Mouse (Mus musculus) urinary bladder, postnatal 4 days (tissue): ENCODE data around the gene Otub2.

Source experiments
- DNase-seq, 2 experiments: peaks; one replicate each; pipeline ENCODE4 v3.0.0; 2021 to 2022; ENCODE audit warnings: low spot score in 2 of 2

Otub2 gene

DNA sequence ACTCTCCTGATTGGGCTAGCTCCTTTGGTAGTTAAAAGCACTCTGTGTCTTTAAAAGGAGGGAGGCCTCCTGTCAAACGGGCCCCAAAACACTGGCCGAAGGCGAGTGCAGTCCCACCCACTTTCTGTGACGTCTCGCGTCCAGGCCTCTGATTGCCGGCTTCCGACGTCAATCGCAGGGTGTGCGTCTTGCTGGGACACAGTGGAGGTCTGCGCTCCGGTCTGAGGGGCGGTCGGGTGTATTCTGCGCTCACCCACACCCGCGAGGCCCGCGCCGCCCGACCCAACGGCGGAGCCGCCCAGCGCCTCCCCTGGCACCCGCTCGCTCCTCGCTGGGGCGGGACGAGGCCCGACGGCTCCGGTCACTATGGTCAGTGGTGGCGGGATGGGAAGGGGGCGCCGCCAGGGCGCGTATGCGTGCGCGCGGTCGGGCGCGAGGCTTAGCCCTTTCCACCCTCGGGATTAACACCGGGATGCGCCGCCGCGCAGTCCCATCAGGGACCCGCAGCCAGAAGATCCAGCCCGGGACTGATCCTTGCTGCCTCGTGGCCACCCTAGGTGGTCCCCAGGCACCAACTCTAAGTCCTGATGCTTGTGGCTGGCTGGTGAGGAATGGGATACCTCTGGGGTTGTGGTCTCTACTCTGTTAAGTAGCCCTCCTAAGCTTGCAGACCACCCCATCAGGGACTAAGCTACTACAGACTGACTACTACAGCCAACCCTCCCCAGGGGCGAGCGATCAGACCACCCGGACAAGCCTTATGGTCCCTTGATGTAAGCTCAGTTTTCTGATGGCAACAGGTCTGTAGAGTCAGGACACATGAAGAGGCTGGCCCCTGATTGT lies at the start of gene Otub2:
Gene Otub2 (plus strand): TSS at position 178 of the 843 bp plus-strand sequence.
- DNase-seq = peak; percentile 95

DNA sequence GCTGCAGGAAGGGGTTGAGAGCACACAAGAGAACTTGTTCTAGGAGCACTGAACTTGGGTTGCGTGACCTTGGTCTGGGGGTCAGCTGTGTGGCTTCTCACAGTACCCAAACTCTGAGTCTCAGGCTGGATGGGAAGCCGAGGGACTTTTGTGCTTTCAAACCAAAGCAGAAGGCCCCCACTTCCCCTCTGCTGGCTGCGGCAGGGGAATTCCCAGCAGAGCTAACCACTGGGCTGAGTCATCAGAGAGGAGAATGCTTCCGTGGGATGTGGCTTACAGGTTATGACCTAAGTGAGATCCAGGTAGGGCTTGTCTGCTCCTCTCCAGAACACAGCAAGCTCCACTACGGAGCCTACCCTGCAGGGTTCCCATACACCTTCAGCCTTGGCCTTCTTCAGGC lies 47.3 kb upstream of the Otub2 start:
- no peak for DNase-seq

DNA sequence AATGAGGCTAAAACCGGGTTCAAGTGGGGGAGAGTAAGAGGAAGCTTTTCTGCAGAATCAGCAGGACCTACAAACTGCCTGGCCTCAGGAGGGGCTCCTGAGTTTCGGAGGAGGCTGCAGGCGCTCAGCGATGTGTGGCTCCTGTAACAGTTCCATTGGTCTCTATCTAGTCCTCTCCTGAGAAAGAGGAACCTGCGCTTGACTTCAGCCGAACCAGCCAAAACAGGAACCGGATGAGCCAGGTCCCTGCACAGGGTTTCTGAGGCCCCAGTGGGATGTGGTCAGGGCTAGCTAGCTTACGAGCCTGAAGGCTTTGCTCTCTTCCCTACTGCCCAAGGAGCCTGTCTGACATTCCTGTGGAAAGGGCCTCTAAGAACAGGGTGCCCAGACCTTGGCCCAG lies 45.0 kb upstream of the Otub2 start:
- no peak for DNase-seq

DNA sequence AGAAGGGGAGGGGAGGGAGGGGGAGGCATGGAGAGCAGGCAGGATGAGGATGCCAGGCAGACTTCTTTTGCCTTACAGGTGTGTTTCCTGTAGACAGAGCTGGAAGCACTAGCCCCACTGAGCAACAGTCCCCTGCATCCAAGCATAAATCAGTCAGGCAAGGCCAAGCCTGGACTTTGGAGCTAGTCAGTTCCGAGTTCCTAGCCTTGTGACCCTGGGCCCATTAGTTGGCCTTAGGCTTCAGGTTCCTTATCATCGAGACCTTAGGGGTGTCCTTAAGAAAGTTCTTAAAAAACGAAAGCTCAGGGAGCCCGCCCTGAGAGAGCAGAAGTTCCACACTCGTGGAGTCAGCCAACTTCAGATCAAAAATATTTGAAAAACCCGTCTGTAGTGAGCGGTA lies 43.5 kb upstream of the Otub2 start:
- DNase-seq = no peak

DNA sequence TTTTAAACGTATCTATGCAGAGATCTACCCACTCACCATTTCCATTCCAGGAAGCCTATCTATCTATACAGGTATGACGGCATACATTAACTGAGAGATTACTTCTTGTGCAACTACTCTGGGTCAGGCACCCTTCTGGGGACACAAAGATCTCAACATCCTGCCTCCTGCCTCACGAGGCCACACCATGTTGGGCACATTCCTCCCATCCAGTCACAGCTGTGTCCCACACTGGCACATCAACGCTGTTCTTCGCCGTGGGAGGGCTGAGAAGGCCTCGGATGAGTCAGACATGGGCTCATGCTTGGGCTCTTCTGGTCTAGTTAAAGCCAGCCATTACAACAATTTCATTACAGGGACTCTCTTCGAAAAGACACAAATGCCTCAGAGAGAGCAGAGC lies 41.5 kb upstream of the Otub2 start:
- no peak for DNase-seq

DNA sequence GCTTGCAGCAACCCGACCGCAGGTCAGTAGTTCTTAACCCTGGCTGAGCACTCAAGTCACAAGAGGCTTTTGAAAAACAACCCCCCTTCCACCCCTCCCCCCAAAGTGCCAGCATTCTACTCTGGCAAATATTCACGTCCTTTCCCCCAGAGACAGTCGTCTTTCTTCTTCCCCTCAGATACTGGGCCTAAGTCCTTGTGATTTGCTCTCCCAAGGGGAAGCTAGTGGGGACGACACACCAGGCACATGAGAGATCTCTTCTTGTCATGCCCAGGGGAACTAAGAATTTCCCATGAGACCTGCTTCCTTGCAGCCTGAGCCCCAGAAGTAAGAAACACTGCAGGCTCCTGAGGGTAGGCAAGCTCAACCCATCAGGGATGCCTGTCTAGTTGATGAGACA lies 41.1 kb upstream of the Otub2 start:
- no peak for DNase-seq

DNA sequence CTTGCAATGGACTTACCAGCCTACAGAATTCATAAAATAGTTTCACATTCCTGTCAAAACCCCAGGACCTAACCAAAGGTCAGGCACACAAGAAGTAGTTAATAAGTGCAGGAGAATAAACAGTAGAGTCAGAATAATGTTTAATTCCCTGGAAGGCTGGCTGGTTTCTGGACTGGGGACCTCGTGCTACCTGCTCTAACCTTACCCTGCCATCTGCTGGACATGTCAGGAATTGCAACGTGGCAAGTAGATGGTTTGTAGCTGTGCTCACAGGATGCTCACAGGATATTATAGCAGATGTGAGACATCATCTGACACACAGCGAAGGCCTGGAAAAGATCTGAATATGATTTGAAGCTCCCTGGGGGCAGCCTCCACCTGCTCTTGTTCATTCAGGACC lies 40.0 kb upstream of the Otub2 start:
- DNase-seq = peak; percentile 66 to 86

DNA sequence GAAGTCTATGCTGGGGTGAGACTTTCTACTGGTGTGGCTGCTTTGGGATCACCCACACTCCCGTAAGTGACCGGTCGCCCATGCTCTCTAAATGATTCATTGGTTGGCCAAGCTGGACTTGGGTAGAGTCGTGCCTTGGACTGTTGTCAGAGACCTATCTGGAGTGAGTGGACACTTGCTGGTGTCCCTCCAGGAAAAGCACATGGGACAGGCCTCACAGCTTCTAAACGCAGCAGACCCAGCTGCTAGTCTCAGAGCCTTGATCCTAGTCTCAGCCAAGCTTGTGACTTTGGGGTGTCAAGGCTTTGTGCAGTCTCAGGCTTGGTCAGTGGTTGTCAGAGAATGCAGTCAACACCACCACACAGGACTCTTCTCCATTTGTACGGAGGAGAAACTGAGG lies 35.7 kb upstream of the Otub2 start:
- DNase-seq = no peak

DNA sequence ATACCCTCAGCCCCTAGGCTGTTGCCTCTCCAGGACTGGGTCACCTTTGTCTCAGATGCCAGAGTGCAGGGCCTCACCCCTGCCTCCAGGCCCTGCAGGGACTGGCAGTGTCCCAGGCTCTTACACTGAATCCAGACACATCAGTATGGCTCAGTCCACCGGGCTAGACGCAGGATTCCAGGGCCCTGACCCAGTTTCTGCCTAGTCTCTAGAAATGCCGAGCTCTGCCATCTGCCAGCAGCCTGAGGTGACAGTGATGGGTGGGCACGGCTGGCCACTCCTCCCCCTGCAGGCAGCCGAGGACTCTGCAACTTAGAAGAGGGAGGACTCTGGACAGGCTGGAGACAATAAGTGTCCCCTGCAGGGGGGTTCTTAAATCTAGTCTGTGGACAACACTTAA lies 34.9 kb upstream of the Otub2 start:
- no peak for DNase-seq

DNA sequence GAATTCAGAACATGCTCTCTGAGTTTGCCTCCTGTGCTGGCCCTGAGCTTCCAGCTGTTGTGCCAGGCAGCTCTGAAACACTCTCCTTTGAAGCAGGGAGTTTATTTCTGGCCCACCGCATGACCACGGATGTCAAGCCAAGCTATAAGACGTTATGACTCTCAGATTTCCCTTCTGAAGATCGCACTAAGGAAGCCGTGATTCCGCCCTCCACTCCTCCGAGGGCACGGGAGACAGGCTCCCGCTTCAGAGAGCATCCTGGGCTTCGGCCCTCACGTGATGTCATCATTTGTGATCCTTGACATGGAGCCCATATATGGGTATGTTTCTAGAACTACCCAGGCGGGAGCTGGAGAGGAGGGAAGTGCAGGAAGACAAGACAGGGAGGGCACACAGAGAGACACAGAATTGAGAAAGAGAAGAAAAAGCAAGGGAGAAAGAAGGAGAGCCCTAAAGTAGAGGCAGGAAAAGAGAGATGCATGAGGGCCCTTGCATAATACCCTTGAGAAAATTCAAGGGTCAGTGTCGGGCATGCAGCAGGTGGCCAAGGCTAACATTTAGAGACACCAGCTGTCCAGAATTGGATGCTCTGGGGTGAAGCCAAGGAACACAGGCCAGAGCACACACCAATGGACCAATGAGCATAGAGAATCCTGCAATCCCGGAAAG lies 32.6 kb upstream of the Otub2 start, which contains the start of gene Asb2:
Gene Asb2 (minus strand): TSS at position 256 of the 669 bp plus-strand sequence.
- DNase-seq = peak in 1 of 2 experiments; percentile 40

DNA sequence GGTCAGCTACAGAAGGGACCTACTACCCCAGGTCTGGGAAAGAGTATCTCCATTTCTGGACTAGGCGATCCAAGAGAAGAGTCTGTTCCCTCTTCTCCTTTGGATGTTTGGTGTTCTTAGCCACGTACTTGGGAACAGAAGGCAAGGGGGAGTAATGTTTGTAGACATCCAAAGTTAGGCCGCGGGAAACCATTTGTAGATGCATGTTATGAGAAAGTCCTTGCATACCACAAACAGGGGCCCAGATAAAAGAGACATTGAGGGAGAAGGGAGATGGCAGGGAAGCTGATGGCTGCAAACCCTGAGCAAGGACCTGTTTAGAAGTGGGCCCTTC lies 32.1 kb upstream of the Otub2 start:
- DNase-seq = no peak

DNA sequence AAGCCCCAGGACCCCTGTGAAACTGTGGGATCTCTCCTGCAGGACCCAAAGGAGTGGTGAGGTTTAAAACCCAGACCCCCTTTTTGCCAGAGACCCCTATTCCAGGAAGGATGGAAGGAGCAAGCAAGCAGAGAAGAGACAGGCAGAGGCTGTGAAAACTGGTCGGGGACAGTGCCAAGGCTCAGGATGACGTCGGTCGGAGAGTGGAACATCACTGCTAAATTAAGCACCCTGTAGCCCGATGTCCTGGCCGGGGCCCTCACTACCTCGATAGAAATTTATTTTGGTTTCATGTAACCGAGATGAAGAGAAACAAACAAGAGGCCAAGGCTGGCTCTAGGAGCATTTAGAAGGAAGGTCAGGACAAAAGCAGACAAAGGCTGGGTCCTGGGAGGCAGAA lies 30.3 kb upstream of the Otub2 start:
- DNase-seq = no peak

DNA sequence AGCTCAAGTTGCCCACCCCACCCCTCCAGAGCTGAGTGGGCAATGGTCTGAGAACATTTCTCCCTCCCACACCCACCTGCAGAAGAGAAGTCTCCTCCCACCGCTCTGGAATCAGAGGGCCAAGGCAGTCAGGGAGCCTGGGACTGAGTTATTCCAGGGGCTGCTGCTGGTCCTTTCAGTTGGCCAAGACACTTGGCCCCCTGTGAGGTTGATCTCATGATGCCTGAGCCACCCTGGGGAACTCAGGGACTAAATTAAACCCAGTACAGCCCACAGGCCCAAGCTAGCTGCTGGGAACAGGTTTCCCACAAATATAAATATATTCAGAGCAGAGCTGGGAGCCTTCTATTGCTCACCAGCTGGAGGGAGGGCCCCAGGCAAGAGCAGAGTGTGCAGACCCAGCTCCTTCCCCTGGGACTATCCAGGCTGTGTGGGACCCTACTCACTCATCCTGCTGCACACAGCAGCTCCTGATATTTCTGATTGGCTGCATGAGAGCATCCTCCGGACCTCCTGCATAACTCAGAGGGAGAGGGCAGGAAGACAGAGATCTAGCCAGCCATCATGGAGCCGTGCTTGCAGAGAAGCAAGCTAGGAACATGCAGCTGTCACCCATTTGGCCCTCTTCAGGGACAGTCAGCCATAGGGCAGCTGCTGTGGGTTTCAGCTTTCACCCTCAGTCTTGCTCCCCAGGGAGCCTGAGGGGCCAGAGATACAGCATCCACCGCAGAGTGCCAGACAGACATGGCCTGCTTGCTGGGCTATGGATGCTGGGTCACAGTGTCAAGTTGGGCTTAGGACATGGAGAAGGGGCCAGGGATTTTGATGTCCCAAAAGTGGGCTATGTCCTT lies 29.3 kb upstream of the Otub2 start:
- DNase-seq = no peak

DNA sequence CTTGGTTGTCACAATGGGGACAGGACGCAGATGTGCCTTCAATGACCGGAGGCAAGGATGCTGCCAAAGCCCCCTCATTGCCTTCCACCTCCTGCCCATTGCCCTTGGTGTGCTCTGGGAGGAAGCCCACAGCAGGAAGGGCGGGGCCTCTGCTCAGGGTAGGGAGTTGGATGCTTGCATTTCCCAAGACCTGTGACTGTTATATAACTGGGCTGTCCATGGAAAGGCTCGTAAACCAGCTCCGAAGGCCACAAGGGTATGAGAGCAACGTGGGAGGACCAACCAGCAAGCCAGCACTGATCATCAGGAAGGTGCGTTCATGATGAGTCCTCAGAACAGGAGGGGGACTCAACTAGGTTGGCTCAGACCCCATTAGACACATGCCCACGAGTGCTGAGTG lies 27.7 kb upstream of the Otub2 start:
- DNase-seq = no peak

DNA sequence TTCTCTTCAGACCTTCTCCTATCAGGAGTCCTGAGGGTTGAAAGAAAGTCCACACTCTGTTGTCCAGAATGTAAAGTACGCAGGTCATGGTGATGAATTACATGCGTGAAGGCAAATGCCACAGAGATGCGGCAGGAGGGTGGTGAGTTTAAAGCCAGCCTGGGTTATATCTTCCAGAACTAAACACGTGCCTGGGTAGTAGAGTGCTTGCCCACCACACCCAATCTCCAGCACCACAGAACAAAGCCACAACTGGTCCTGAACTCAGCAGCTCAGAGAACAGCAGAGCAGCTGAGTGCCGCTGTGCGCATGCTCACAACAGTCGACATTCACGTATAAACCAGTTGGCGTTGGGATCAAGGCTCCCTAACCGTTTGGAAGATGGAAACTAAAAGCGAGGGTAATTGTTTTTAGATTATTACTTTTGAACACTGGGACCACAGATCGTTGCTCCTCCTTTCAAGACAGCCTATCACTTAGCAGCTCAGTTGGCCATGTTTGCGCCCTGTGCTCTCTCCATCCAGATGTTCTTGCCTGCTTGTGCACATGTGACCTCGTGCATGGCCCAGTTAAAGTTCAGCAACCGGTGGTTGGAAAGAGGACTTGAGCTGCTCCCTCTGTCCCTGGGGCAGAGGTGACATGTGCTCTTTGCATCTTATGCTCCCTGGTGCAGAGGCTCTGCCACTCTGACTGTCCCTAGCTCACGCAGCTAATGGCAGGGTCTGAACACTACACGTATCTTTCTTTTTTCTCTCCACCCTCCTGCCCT lies 26.8 kb upstream of the Otub2 start:
- no peak for DNase-seq

DNA sequence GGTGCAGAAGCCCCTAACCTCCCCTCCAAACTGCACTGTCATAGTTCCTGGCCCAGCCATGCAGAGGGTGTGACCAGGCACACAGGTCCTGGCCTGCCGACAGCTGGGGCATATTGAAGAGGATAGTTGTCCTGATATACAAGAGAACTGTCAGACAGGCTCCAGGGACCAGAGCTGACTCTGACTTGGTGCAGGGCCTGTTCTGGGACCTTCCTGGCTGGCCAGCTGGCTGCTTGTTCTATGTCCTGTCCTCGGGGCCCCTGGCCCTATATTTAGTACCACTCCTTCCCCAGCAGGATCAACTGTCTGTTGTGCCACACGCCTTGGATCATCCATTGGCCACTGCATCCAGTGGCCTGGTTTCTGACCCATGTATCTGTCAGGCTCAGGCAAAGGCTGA lies 26.1 kb upstream of the Otub2 start:
- no peak for DNase-seq

DNA sequence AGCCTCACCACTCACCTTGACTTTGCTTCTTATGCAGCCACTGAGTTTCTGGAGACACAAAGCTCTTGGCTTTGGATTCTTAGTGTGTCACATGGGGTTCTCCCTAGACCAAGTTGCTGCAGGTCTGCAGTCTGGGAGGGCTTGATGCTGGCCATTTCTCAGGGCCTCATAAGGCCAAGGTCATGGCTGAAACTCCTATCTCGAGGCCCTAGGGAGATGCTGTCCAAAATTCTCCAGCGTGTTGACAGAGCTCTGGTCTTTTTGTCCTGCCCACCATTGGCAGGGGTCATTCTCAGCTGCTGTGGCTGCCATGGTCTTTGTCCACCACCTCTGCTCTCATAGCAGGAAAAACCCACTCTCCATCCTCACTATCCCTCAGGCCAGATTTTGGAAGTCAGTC lies 21.3 kb upstream of the Otub2 start:
- no peak for DNase-seq

DNA sequence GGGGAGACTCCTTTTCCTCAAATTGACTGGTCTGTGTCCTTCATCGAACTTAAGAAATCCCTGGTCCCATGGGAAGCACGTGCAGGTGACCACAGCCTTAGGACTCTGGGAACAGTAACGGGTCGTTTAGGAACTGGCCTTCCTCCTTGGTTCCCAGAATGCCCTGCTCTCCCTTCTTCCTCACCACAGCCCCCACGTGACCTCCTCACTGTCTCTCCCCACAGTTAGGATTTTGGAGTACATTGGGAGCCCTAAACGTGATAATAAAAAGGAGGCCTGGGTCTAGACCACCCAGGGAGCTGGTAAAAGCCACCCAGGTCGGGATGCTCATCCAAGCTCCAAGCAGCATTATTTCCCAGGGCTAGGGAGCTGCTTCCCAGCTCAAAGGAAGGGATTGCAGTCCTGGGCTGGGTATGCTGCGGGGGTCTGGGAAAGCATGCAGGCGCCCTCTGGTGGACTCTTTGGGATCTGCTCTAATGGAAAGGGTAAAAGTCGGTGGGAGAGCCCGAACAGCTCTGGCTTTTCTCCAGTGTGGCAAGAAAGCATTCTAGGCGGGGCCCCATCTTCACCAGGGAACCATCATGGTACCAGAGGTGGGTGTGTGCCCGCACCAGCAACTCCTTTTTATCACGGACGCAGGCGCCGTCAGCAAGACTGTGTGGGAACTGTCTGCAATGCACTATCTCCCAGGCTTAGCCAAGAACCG lies 20.7 kb upstream of the Otub2 start:
- peak; percentile 74 to 84 for DNase-seq

DNA sequence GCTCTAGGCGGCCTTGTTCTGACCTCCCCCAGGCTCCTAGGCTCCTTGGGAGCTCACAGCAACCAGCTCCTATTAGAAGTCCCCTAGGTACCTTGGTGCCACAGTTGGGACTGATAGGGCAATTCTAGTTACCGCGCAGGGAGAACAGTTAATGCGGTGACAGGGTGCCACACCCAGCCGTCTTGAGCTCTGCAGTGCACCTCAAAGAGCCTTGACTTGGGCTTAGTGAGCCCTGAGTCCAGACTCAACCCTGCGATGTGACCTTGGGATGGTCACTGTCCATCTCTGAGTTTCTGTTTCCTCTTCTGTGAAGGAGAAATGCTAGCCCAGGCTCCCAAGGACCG lies 20.2 kb upstream of the Otub2 start:
- no peak for DNase-seq

DNA sequence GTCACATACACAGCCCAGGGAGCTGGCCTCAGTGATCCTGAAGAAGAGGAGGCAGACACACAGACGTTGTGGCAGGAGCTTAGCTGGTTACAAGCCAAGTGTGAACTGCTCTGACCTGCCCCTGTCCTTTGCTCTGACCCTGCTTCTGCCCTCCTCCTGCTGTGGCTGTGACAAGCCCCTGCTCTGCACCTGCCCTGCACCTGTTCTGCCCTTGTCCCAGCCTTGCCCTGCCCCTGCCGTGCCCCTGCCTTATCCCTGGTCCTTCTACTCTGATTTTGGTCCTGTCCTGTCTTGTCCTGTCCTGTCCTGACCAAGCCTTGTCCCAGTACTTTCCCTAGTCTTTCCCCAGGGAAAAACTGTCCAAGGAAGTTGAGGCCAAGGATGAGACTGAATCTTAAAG lies 19.7 kb upstream of the Otub2 start:
- DNase-seq = no peak

DNA sequence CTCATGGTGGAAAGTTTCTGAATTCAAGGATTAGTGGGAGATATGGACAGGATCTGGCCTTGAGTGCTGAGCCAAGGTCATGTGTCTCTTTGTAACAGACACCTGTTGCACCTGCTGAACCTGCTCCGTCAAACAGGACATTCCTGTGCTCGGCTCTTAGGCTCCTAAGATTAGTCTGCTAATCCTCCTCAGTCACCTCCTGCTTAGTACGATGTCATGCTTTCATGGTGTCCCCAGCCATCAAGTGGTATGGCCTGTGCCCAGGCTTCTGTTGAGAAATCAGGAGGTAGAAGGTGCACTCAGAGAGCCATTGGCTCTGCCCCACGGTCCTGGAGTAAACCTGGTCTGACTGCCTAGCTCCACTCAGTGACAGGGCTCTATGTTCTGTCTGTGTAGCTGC lies 17.6 kb upstream of the Otub2 start:
- no peak for DNase-seq
